Mouse (Mus musculus): ENCODE data around the gene E330017A01Rik.

DNA sequence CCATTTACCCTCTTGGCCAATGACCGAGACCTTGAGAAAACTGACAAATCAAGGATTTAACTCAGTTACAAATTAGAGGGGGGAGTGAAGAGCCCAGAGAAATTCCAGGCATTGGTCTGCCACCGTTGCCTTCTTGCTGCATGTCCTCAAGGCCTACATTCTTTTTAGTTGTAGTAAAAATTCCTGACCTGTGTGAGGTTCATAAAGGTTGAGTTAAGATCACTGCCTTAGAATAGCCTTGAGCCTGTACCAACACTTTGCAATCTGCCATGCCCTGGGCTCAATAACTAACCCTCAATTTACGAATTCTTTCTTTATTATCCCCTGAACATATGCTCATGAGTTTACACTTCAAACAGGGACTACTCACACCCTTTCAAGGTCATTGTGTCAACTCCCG is 15.4 kb downstream of the E330017A01Rik start:
- TF ChIP-seq CTCF (IDR thresholded peaks at IDR 0.05) (no peak), EP300 (IDR thresholded peaks at IDR 0.05) (no peak)
